Mouse (Mus musculus): ENCODE measurements at regions not wholly inside any gene's neighbourhood (a gene's known extent, or its start where the extent isn't known, plus 50 kb on each side); places are given as distances from the start of the nearest gene placed in this dataset.

DNA sequence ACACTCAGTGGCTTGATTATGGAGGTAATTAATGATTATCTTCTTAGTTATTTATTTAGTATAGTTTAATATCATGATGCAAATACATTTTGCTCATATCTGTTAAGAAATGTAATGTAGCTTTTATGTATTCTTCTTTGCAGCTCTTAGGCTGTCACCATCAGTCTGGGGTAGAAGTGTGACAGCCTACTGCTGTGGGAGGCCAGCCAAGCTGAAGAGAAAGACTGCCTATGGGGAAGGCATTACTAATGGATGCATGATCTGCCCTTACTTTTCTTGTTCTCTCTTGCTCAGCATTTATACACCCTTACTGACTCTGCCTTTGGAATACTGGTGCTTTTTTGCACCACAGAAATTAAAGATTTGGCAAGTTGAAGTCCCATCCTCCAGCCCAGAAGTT, 362.8 kb upstream of the Stxbp6 start:
- in situ Hi-C loops (cut with MboI, MseI), result no loop called here

DNA sequence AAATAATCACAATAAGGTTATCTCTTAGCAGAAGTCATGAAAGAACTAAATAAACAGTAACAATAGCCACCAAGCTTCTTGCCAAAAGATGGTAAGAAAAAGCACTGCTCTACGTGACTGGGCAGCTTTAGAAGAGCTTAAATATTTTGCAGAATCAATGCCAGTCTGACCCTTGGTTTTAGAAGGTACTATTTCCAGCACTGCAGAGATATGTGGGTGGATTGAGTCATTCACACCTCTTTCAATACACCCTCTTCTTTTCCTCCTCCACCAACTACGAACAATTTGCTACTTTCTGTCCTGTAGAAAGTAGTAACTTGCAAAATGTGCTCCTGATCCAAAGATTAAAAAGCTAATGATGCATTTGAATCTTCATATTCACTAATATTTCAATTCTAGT, 324.9 kb upstream of the Stxbp6 start:
- in situ Hi-C loops (cut with MboI, MseI), result no loop called here

DNA sequence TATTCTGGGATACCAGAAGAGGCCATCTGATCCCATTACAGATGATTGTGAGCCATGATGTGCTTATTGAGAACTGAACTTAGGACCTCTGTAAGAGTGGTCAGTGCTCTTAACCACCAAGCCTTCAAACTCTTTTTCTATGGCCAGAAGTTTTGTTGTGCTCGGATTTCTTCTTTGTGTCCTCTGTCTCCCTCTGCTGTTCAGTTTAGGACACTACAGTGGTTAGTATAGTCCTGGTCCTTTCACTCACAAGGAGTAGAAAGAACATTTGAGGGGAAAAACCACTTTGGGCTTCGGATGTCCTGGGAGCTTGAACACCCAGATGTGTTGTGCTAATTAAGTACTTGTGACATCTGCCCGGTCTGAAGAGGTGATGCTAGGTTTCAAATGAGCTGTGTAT, 310.4 kb upstream of the Stxbp6 start:
- in situ Hi-C loops (cut with MboI, MseI), result no loop called here

All from T-helper 17 cell (primary cell).